Mouse (Mus musculus) stomach, postnatal 0 days (tissue): ENCODE data around the gene Ptpn14. TPM values are rescaled to one million over a fixed set of nuclear protein-coding genes. Genes with fewer than 3 reads are reported as not detected.
A peak's percentile ranks its signal among the peaks of the same experiment; 100 is the strongest.

Experiments
- ATAC-seq: fragments of 200-750 bp; cut with Nextera tagmentation; 2 replicates; pipeline ENCODE4 v1.8.0; 2017; ENCODE audit not compliant: low FRiP score, low TSS enrichment
- DNase-seq: peaks from one replicate; pipeline ENCODE4 v3.0.0-alpha.2; 2016; ENCODE audit warnings: low spot score
- H3K27ac ChIP-seq: fragments of 300-500 bp; sonication (generic); replicated peaks from 2 replicates; pipeline ENCODE4 v1.5.1; 2014; ENCODE audit warnings: mild to moderate bottlenecking, control low read depth
- H3K27me3 ChIP-seq: fragments of 300-500 bp; sonication (generic); 2 replicates; pipeline ENCODE4 v1.6.1; 2014; ENCODE audit warnings: low read length; ENCODE audit not compliant: control insufficient read depth, insufficient read depth
- H3K36me3 ChIP-seq: fragments of 300-500 bp; sonication (generic); 2 replicates; pipeline ENCODE4 v1.6.1; 2014; ENCODE audit warnings: low read length, mixed read lengths; ENCODE audit not compliant: control insufficient read depth, insufficient read depth
- H3K4me1 ChIP-seq: fragments of 300-500 bp; sonication (generic); replicated peaks from 2 replicates; pipeline ENCODE4 v1.6.1; 2014; ENCODE audit warnings: antibody characterized with exemption; ENCODE audit not compliant: control insufficient read depth, insufficient read depth
- H3K4me2 ChIP-seq: fragments of 300-500 bp; sonication (generic); replicated peaks from 2 replicates; pipeline ENCODE4 v1.6.1; 2014; ENCODE audit warnings: low read depth, mild to moderate bottlenecking, control low read depth, moderate library complexity
- H3K4me3 ChIP-seq: fragments of 300-500 bp; sonication (generic); 2 replicates; pipeline ENCODE4 v1.5.1; 2014; ENCODE audit warnings: low read depth, low read length, control low read depth
- H3K9ac ChIP-seq: fragments of 300-500 bp; sonication (generic); 2 replicates; pipeline ENCODE4 v1.6.1; 2014; ENCODE audit warnings: mild to moderate bottlenecking, low read length, control low read depth, mixed read lengths
- H3K9me3 ChIP-seq: fragments of 300-500 bp; sonication (generic); 2 replicates; pipeline ENCODE4 v1.6.1; 2016; ENCODE audit warnings: low read length; ENCODE audit not compliant: control insufficient read depth
- CTCF ChIP-seq: IDR thresholded peaks from 2 replicates; pipeline ENCODE4 v1.5.1; 2016; ENCODE audit warnings: antibody characterized with exemption, low read depth, mild to moderate bottlenecking, moderate library complexity
- EP300 ChIP-seq: optimal IDR thresholded peaks from 2 replicates; pipeline ENCODE3; 2016; ENCODE audit warnings: antibody characterized with exemption
- WGBS: fragments of 180-500 bp; shearing (Covaris S2); extraction: QIAGEN DNeasy Blood & Tissue Kit; methylation state at CpG from one replicate; pipeline ENCODE4 v1.1.7; 2014; 5-methylcytosine and 5-hydroxymethylcytosine counted together
- polyA plus RNA-seq: library from polyadenylated mRNA; unstranded; fragments of >200 nt; fragmentation: Nextera tagmentation; extraction: Ambion mirVana; gene quantifications from 2 replicates; pipeline ENCODE4 v1.2.1, GENCODE M21; 2015

The Ptpn14 gene
- polyA plus RNA-seq, 1 experiment from 2014 or later = 4.5 TPM

- no peak for TF ChIP-seq CTCF
- TF ChIP-seq EP300 = no peak
- no peaks in the 10 kb centered on the region for H3K9me3 ChIP-seq
- no peak overlapping the region for H3K4me2 ChIP-seq
- WGBS = 32% methylated on average over 5 of the region's 5 CpGs
- H3K4me3 ChIP-seq = no peak overlapping the region
- DNase-seq = no peak
- H3K27me3 ChIP-seq = no peaks in the 10 kb centered on the region
- H3K27ac ChIP-seq = peak overlapping the region; percentile 70
- no peaks in the 10 kb centered on the region for H3K4me1 ChIP-seq
- peak overlapping the region; percentile 35; the same call in 1 of the 2 replicates for H3K9ac ChIP-seq
- ATAC-seq = no peak; the same call in 1 of the 2 replicates
- no peaks in the 10 kb centered on the region for H3K36me3 ChIP-seq
Measured at GRCm38 (mm10) chr1:189707419-189707818, 20.6 kb upstream of the Ptpn14 start.

- WGBS = 59% methylated on average over 8 of the region's 8 CpGs
- H3K27ac ChIP-seq = no peak overlapping the region
- TF ChIP-seq CTCF (no peak), EP300 (no peak)
Measured at GRCm38 (mm10) chr1:189709001-189709400, 19.1 kb upstream of the Ptpn14 start.

GRCm38 (mm10) chr1:189715915-189716797 lies 11.9 kb upstream of the Ptpn14 start:
- Histone ChIP-seq H3K9ac (no peak overlapping the region), H3K4me2 (no peak overlapping the region), H3K27me3 (no peaks in the 10 kb centered on the region), H3K9me3 (no peaks in the 10 kb centered on the region), H3K4me3 (no peak overlapping the region), H3K4me1 (no peaks in the 10 kb centered on the region), H3K36me3 (no peaks in the 10 kb centered on the region), H3K27ac (no peak overlapping the region)
- ATAC-seq = no peak
- 0 out of 2 replicates have a peak, but pooled peaks have one; percentile 9 for TF ChIP-seq CTCF
- no peak for TF ChIP-seq EP300
- DNase-seq = no peak
- WGBS = 58% methylated on average over 19 of the region's 19 CpGs

More at GRCm38 (mm10) chr1:189709001-189709400, 19.1 kb upstream of the Ptpn14 start:
- Histone ChIP-seq H3K36me3 (no peaks in the 10 kb centered on the region), H3K27me3 (no peaks in the 10 kb centered on the region), H3K4me1 (no peaks in the 10 kb centered on the region), H3K9me3 (no peaks in the 10 kb centered on the region), H3K4me3 (no peak overlapping the region), H3K4me2 (no peak overlapping the region), H3K9ac (no peak overlapping the region)
- no peak for ATAC-seq
- no peak for DNase-seq

GRCm38 (mm10) chr1:189717546-189717945 lies 10.5 kb upstream of the Ptpn14 start:
- H3K9me3 ChIP-seq = no peaks in the 10 kb centered on the region
- H3K4me3 ChIP-seq = no peak overlapping the region
- H3K4me2 ChIP-seq = no peak overlapping the region
- H3K9ac ChIP-seq = no peak overlapping the region
- no peak for DNase-seq
- 87% methylated on average over 10 of the region's 11 CpGs for WGBS
- no peak for ATAC-seq
- H3K4me1 ChIP-seq = no peaks in the 10 kb centered on the region
- no peak overlapping the region for H3K27ac ChIP-seq
- no peaks in the 10 kb centered on the region for H3K36me3 ChIP-seq
- no peaks in the 10 kb centered on the region for H3K27me3 ChIP-seq
- TF ChIP-seq EP300 (no peak), CTCF (no peak)

DNA sequence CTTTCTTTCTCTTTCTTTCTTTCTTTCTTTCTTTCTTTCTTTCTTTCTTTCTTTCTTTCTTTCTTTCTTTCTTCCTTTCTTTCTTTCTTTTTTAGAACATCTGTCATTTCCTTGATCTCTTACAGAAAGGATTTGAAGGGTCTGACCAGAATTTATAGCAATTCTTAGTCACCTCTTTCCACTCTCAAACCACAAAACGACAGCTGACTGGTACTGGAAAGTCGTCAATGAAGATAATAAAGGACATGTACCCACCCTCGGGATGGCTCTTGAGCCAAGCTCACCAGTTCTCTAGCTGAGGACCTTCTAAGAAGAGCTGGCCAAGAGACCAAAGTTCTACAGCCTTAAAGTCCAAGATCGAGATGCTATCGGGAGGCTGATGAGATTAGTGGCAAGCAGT lies 9.5 kb upstream of the Ptpn14 start:
- no peaks in the 10 kb centered on the region for H3K9me3 ChIP-seq
- no peak overlapping the region for H3K9ac ChIP-seq
- no peak for DNase-seq
- no peaks in the 10 kb centered on the region for H3K36me3 ChIP-seq
- H3K4me1 ChIP-seq = no peaks in the 10 kb centered on the region
- H3K27ac ChIP-seq = no peak overlapping the region
- H3K27me3 ChIP-seq = no peaks in the 10 kb centered on the region
- no peak for ATAC-seq
- no peak overlapping the region for H3K4me3 ChIP-seq
- no peak overlapping the region for H3K4me2 ChIP-seq
- TF ChIP-seq EP300 (no peak), CTCF (no peak)
- whole genome bisulfite sequencing = 79% methylated on average over 5 of the region's 5 CpGs

GRCm38 (mm10) chr1:189726121-189726520 lies 1.9 kb upstream of the Ptpn14 start:
- no peaks in the 10 kb centered on the region for H3K27me3 ChIP-seq
- H3K4me3 ChIP-seq = no peak overlapping the region
- H3K4me1 ChIP-seq = 0 out of 2 replicates have a peak, but pooled peaks cover 2% of the 10 kb centered on the region
- H3K36me3 ChIP-seq = no peaks in the 10 kb centered on the region
- no peak overlapping the region for H3K9ac ChIP-seq
- no peak for TF ChIP-seq CTCF
- no peak for TF ChIP-seq EP300
- peak overlapping the region; percentile 98 for H3K27ac ChIP-seq
- no peaks in the 10 kb centered on the region for H3K9me3 ChIP-seq
- DNase-seq (no peak), ATAC-seq (no peak)
- H3K4me2 ChIP-seq = no peak overlapping the region
- 76% methylated on average over 4 of the region's 4 CpGs for WGBS
